Mouse (Mus musculus): ENCODE results near the gene Eva1b. TPM values are rescaled to one million over a fixed set of nuclear protein-coding genes. Genes with fewer than 3 reads are reported as not detected.

Gene Eva1b
- total RNA-seq, 1 experiment = 48.7 TPM

GRCm38 (mm10) chr4:126149798-126150197 lies 2.3 kb downstream of the Eva1b start:
- Histone ChIP-seq H3K27ac (ENCODE audit: insufficient read depth, low read depth, low read length, poor library complexity, severe bottlenecking) (no peak overlapping the region), H3K4me3 (ENCODE audit: insufficient read depth in 1 of 2, low read depth in 1 of 2, low read length in 2 of 2, poor library complexity in 1 of 2, severe bottlenecking in 1 of 2) (peak overlapping the region; percentile 62 to 82; a peak in 3 of 4 replicates), H3K9me3 (ENCODE audit: control insufficient read depth, insufficient read depth, low read depth, low read length) (no peaks in the 10 kb centered on the region), H3K4me1 (ENCODE audit: control insufficient read depth in 2 of 2, insufficient read depth in 2 of 2, low read length in 2 of 2, poor library complexity in 1 of 2) (peaks cover 4 to 27% of the 10 kb centered on the region in 2 experiments; a peak in 3 of 4 replicates), H3K9ac (ENCODE audit: insufficient read depth, low read depth, low read length, poor library complexity, severe bottlenecking) (no peak overlapping the region), H3K36me3 (ENCODE audit: control insufficient read depth, insufficient read depth, low read length, poor library complexity, severe bottlenecking) (peaks cover 4% of the 10 kb centered on the region; the same call in 1 of the 2 replicates)
- DNase-seq (ENCODE audit: low read depth, low spot score) = no peak
- no peak for TF ChIP-seq CHD2 (IDR thresholded peaks at IDR 0.05; ENCODE audit: low read depth, low read length)
- no peak for TF ChIP-seq MAFK (IDR thresholded peaks at IDR 0.05; ENCODE audit: insufficient read depth, low read depth, low read length)
- TF ChIP-seq HCFC1 (IDR thresholded peaks at IDR 0.05; ENCODE audit: borderline replicate concordance, insufficient read depth, low read length) = no peak
- no peak for TF ChIP-seq ZC3H11A (IDR thresholded peaks at IDR 0.05; ENCODE audit: borderline replicate concordance, low read depth, low read length)
- no peak for TF ChIP-seq ZNF384 (IDR thresholded peaks at IDR 0.05; ENCODE audit: low read depth, low read length)
- in situ Hi-C loops (cut with MboI; ENCODE audit: low sequenced_read_pairs in 2 of 2, unreplicated experiment in 2 of 2) = no loop called here

- Histone ChIP-seq H3K27ac (ENCODE audit: insufficient read depth, low read depth, low read length, poor library complexity, severe bottlenecking) (peak overlapping the region; percentile 41), H3K36me3 (ENCODE audit: control insufficient read depth, insufficient read depth, low read length, poor library complexity, severe bottlenecking) (peaks cover 4% of the 10 kb centered on the region; the same call in 1 of the 2 replicates), H3K4me1 (ENCODE audit: control insufficient read depth in 2 of 2, insufficient read depth in 2 of 2, low read length in 2 of 2, poor library complexity in 1 of 2) (peaks cover 4 to 27% of the 10 kb centered on the region in 2 experiments; a peak in 3 of 4 replicates), H3K9ac (ENCODE audit: insufficient read depth, low read depth, low read length, poor library complexity, severe bottlenecking) (peak overlapping the region; percentile 36; the same call in 1 of the 2 replicates), H3K4me3 (ENCODE audit: insufficient read depth in 1 of 2, low read depth in 1 of 2, low read length in 2 of 2, poor library complexity in 1 of 2, severe bottlenecking in 1 of 2) (peak overlapping the region; percentile 10 to 22), H3K9me3 (ENCODE audit: control insufficient read depth, insufficient read depth, low read depth, low read length) (no peaks in the 10 kb centered on the region)
- in situ Hi-C loops (cut with MboI; ENCODE audit: low sequenced_read_pairs in 2 of 2, unreplicated experiment in 2 of 2) = no loop called here
- TF ChIP-seq ZNF384 (IDR thresholded peaks at IDR 0.05; ENCODE audit: low read depth, low read length) (peak; percentile 83), HCFC1 (IDR thresholded peaks at IDR 0.05; ENCODE audit: borderline replicate concordance, insufficient read depth, low read length) (no peak)
- peak; percentile 64 for DNase-seq (ENCODE audit: low read depth, low spot score)
Observed at GRCm38 (mm10) chr4:126150297-126150948, 2.9 kb downstream of the Eva1b start.

- H3K4me3 ChIP-seq (ENCODE audit: insufficient read depth in 1 of 2, low read depth in 1 of 2, low read length in 2 of 2, poor library complexity in 1 of 2, severe bottlenecking in 1 of 2) = peak overlapping the region; percentile 10 to 22
- in situ Hi-C loops (cut with MboI; ENCODE audit: low sequenced_read_pairs in 2 of 2, unreplicated experiment in 2 of 2) = no loop called here
- H3K36me3 ChIP-seq (ENCODE audit: control insufficient read depth, insufficient read depth, low read length, poor library complexity, severe bottlenecking) = peaks cover 4% of the 10 kb centered on the region; the same call in 1 of the 2 replicates
- peaks cover 4 to 30% of the 10 kb centered on the region in 2 experiments; a peak in 3 of 4 replicates for H3K4me1 ChIP-seq (ENCODE audit: control insufficient read depth in 2 of 2, insufficient read depth in 2 of 2, low read length in 2 of 2, poor library complexity in 1 of 2)
- no peak overlapping the region; the same call in 1 of the 2 replicates for H3K9ac ChIP-seq (ENCODE audit: insufficient read depth, low read depth, low read length, poor library complexity, severe bottlenecking)
- no peaks in the 10 kb centered on the region for H3K9me3 ChIP-seq (ENCODE audit: control insufficient read depth, insufficient read depth, low read depth, low read length)
- DNase-seq (ENCODE audit: low read depth, low spot score) = no peak
- H3K27ac ChIP-seq (ENCODE audit: insufficient read depth, low read depth, low read length, poor library complexity, severe bottlenecking) = no peak overlapping the region; the same call in 1 of the 2 replicates
- no peak for TF ChIP-seq MAFK (IDR thresholded peaks at IDR 0.05; ENCODE audit: insufficient read depth, low read depth, low read length)
- TF ChIP-seq ZC3H11A (IDR thresholded peaks at IDR 0.05; ENCODE audit: borderline replicate concordance, low read depth, low read length) = no peak
- TF ChIP-seq CHD2 (IDR thresholded peaks at IDR 0.05; ENCODE audit: low read depth, low read length) = no peak
- no peak for TF ChIP-seq HCFC1 (IDR thresholded peaks at IDR 0.05; ENCODE audit: borderline replicate concordance, insufficient read depth, low read length)
- TF ChIP-seq ZNF384 (IDR thresholded peaks at IDR 0.05; ENCODE audit: low read depth, low read length) = no peak
Observed at GRCm38 (mm10) chr4:126150949-126151320, 3.4 kb downstream of the Eva1b start.

- Histone ChIP-seq H3K36me3 (ENCODE audit: control insufficient read depth, insufficient read depth, low read length, poor library complexity, severe bottlenecking) (peaks cover 4% of the 10 kb centered on the region; the same call in 1 of the 2 replicates), H3K9me3 (ENCODE audit: control insufficient read depth, insufficient read depth, low read depth, low read length) (no peaks in the 10 kb centered on the region), H3K4me3 (ENCODE audit: insufficient read depth in 1 of 2, low read depth in 1 of 2, low read length in 2 of 2, poor library complexity in 1 of 2, severe bottlenecking in 1 of 2) (no peak overlapping the region), H3K9ac (ENCODE audit: insufficient read depth, low read depth, low read length, poor library complexity, severe bottlenecking) (no peak overlapping the region), H3K4me1 (ENCODE audit: control insufficient read depth in 2 of 2, insufficient read depth in 2 of 2, low read length in 2 of 2, poor library complexity in 1 of 2) (peaks cover 2 to 30% of the 10 kb centered on the region in 2 experiments; a peak in 3 of 4 replicates), H3K27ac (ENCODE audit: insufficient read depth, low read depth, low read length, poor library complexity, severe bottlenecking) (no peak overlapping the region)
- in situ Hi-C loops (cut with MboI; ENCODE audit: low sequenced_read_pairs in 2 of 2, unreplicated experiment in 2 of 2) = no loop called here
- TF ChIP-seq CHD2 (IDR thresholded peaks at IDR 0.05; ENCODE audit: low read depth, low read length) (no peak), ZC3H11A (IDR thresholded peaks at IDR 0.05; ENCODE audit: borderline replicate concordance, low read depth, low read length) (no peak), ZNF384 (IDR thresholded peaks at IDR 0.05; ENCODE audit: low read depth, low read length) (no peak), HCFC1 (IDR thresholded peaks at IDR 0.05; ENCODE audit: borderline replicate concordance, insufficient read depth, low read length) (no peak), MAFK (IDR thresholded peaks at IDR 0.05; ENCODE audit: insufficient read depth, low read depth, low read length) (no peak)
- DNase-seq (ENCODE audit: low read depth, low spot score) = no peak
Observed at GRCm38 (mm10) chr4:126151701-126152440, 4.3 kb downstream of the Eva1b start.
